Mouse (Mus musculus): ENCODE measurements around the gene Fbxw20. TPM values are rescaled to one million over a fixed set of nuclear protein-coding genes. Genes with fewer than 3 reads are reported as not detected.
"Not testable (repeated sequence)": the region's sequence is repeated elsewhere in the genome, so short reads cannot be mapped to it uniquely, and the experiment has no call there.

Fbxw20 gene
- total RNA-seq (2017): not detected in 2 replicates

- ATAC-seq (replicated peaks; ENCODE audit: low read depth, poor library complexity, severe bottlenecking): no peak
Measured at GRCm38 (mm10) chr9:109234654-109235053, at the start of gene Fbxw20. TSS of gene Fbxw20 (minus strand) at chr9:109234754.

- ATAC-seq (replicated peaks; ENCODE audit: low read depth, poor library complexity, severe bottlenecking): no peak
Measured at GRCm38 (mm10) chr9:109263041-109263440, 28.5 kb upstream of the Fbxw20 start.

- ATAC-seq (replicated peaks; ENCODE audit: low read depth, poor library complexity, severe bottlenecking): no peak
Measured at GRCm38 (mm10) chr9:109218449-109218848, 16.1 kb downstream of the Fbxw20 start.

- ATAC-seq (replicated peaks; ENCODE audit: low read depth, poor library complexity, severe bottlenecking): not testable (repeated sequence)
Measured at GRCm38 (mm10) chr9:109201347-109201746, 33.2 kb downstream of the Fbxw20 start.

GRCm38 (mm10) chr9:109200349-109200748 lies 34.2 kb downstream of the Fbxw20 start:
- 0 out of 2 replicates have a peak, but pooled peaks have one; percentile 32 for ATAC-seq (replicated peaks; ENCODE audit: low read depth, poor library complexity, severe bottlenecking)

GRCm38 (mm10) chr9:109199353-109199752 lies 35.2 kb downstream of the Fbxw20 start:
- no peak for ATAC-seq (replicated peaks; ENCODE audit: low read depth, poor library complexity, severe bottlenecking)

- ATAC-seq (replicated peaks; ENCODE audit: low read depth, poor library complexity, severe bottlenecking): not testable (repeated sequence)
Measured at GRCm38 (mm10) chr9:109195875-109196274, 38.7 kb downstream of the Fbxw20 start, which contains the start of gene Fbxw13. TSS of gene Fbxw13 (minus strand) at chr9:109195975.

GRCm38 (mm10) chr9:109177208-109177607 lies 57.3 kb downstream of the Fbxw20 start:
- ATAC-seq (replicated peaks; ENCODE audit: low read depth, poor library complexity, severe bottlenecking): no peak

GRCm38 (mm10) chr9:109176301-109176700 lies 58.3 kb downstream of the Fbxw20 start:
- ATAC-seq (replicated peaks; ENCODE audit: low read depth, poor library complexity, severe bottlenecking): no peak

Other genes with a start within 250 kb of the Fbxw20 start
- gene Ucn2, start 248.7 kb downstream of the Fbxw20 start, total RNA-seq (2017): not detected in 2 replicates
- 6.7 and 6.8 TPM in 2 replicates for gene Pfkfb4, start 243.0 kb downstream of the Fbxw20 start, total RNA-seq (2017)
- gene Shisa5, start 196.2 kb downstream of the Fbxw20 start, total RNA-seq (2017): 49.7 and 54.1 TPM in 2 replicates
- gene Trex1, start 175.0 kb downstream of the Fbxw20 start, total RNA-seq (2017): 13.3 and 16.1 TPM in 2 replicates
- gene Atrip, start 160.6 kb downstream of the Fbxw20 start, total RNA-seq (2017): 20.6 and 22.5 TPM in 2 replicates
- 14.9 and 19.0 TPM in 2 replicates for gene Ccdc51, start 152.3 kb downstream of the Fbxw20 start, total RNA-seq (2017)
- gene Tma7, start 152.2 kb downstream of the Fbxw20 start, total RNA-seq (2017): 126 and 146 TPM in 2 replicates
- 0.14 TPM in 1 of 2 replicates, not detected in the other for gene Plxnb1, start 139.4 kb downstream of the Fbxw20 start, total RNA-seq (2017)
- not detected in 2 replicates for gene Fbxw21, start 72.7 kb downstream of the Fbxw20 start, total RNA-seq (2017)
- not detected in 2 replicates for gene Fbxw13, start 38.8 kb downstream of the Fbxw20 start, total RNA-seq (2017)
- gene Fbxw14, start 52.9 kb upstream of the Fbxw20 start, total RNA-seq (2017): not detected in 2 replicates
- gene Fbxw28, start 104.9 kb upstream of the Fbxw20 start, total RNA-seq (2017): not detected in 2 replicates
- gene Fbxw22, start 169.5 kb upstream of the Fbxw20 start, total RNA-seq (2017): not detected in 2 replicates
- not detected in 2 replicates for gene Fbxw16, start 214.4 kb upstream of the Fbxw20 start, total RNA-seq (2017)

Measured in common myeloid progenitor, adult 5-6 weeks (primary cell).